Mouse (Mus musculus) myocyte (in vitro differentiated cells): ENCODE data around the gene Fam189a1.

Source experiments
- CEBPB ChIP-seq: IDR thresholded peaks from 2 replicates; pipeline ENCODE4 v1.6.1; 2011; ENCODE audit warnings: mild to moderate bottlenecking, moderate library complexity; ENCODE audit not compliant: poor library complexity, insufficient read depth, severe bottlenecking
- E2F4 ChIP-seq: IDR thresholded peaks from one replicate; pipeline ENCODE4 v1.6.1; 2011; ENCODE audit warnings: mild to moderate bottlenecking, control low read depth, moderate library complexity; ENCODE audit not compliant: insufficient read depth
- POLR2A ChIP-seq: IDR thresholded peaks from one replicate; pipeline ENCODE4 v1.6.1; 2011; ENCODE audit warnings: low read depth, mild to moderate bottlenecking, control low read depth, moderate library complexity; ENCODE audit not compliant: insufficient read length

DNA sequence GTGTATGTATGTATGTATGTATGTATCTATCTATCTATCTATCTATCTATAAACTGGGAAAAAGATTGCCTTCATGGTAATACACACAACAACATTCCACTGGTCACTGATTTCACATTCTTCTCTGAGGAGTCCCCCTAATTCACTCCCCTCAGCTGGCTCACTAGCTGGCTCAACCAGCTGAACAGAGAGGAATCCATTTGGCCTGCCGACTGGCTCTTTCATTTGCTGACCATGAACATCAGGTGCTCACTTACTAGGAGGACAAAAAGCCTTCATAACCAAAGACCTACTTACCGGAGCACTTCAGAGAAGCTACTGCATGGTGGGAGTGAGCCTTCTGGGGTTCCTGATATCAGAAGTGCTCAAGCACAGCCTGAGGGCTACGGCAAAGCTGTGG is 194.2 kb downstream of the Fam189a1 start:
- TF ChIP-seq POLR2A (no peak), CEBPB (no peak), E2F4 (no peak)
